Mouse (Mus musculus) bone marrow, adult 2 months (tissue): ENCODE data around the gene Ephb1.

Experiments used
- CTCF ChIP-seq: fragments of 200-500 bp; IDR thresholded peaks from 2 replicates; pipeline ENCODE4 v1.5.1; 2011; ENCODE audit warnings: low read length, control low read depth; ENCODE audit not compliant: control insufficient read depth, insufficient read depth
- POLR2A ChIP-seq: fragments of 200-500 bp; IDR thresholded peaks from 2 replicates; pipeline ENCODE4 v1.6.1; 2011; ENCODE audit warnings: low read depth, mild to moderate bottlenecking, control low read depth, low read length, borderline replicate concordance; ENCODE audit not compliant: control insufficient read depth

GRCm38 (mm10) chr9:102344086-102344930 is 10.2 kb downstream of the Ephb1 start:
- TF ChIP-seq POLR2A, result no peak
- no peak for TF ChIP-seq CTCF
